Mouse (Mus musculus): ENCODE data around the gene Sct.
"Not testable (repeated sequence)": the region's sequence is repeated elsewhere in the genome, so short reads cannot be mapped to it uniquely, and the experiment has no call there.

Sct gene

DNA sequence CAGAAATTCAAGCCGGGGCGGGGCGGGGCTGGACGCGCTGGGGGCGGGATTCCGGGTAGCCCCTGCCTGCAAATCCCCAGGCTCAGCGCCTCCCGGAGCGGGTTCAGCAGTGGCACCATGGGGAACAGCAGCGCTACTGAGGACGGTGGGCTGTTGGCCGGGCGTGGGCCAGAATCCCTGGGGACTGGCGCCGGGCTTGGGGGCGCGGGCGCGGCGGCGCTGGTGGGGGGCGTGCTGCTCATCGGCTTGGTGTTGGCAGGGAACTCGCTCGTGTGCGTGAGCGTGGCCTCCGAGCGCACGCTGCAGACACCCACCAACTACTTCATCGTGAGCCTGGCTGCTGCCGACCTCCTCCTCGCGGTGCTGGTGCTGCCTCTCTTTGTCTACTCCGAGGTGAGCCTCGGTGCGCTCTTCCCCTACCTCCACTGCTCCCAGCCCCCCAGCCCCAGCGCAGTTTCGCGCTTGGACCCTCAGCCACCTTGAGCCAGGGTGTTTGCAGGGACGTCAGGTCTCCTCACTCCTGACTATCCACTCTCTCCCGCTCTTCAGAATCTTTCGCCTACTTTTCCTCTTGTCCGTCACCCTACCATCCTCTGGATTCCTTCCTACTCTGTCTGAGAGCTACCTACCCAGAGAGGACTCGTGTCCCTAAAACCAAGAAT, 13.1 kb upstream of the Sct start, which contains the start of gene Drd4:
Gene Drd4 (plus strand): TSS at position 86 of the 662 bp plus-strand sequence.
- DNase-seq (ENCODE audit: low spot score in 2 of 2) = no peak

DNA sequence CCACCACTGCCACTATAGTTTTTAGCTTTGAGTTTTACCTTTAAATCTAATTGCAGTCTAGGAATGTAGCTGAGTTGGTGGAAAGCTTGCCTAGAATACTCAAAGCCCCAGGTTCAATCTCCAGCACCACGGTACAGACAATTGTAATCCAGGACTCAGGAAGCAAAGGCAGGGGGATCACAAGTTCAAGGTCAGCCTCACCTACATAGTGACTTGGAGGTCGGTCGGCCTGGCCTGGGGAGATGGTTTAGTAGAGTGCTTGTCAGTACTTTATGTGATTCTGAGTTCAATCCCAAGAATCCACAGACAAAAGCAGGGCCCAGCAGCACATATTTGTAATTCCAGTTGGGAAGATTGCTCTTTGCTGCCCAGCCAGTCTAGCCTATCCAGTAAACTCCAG, 9.1 kb upstream of the Sct start:
- no peak for DNase-seq (ENCODE audit: low spot score in 2 of 2)

DNA sequence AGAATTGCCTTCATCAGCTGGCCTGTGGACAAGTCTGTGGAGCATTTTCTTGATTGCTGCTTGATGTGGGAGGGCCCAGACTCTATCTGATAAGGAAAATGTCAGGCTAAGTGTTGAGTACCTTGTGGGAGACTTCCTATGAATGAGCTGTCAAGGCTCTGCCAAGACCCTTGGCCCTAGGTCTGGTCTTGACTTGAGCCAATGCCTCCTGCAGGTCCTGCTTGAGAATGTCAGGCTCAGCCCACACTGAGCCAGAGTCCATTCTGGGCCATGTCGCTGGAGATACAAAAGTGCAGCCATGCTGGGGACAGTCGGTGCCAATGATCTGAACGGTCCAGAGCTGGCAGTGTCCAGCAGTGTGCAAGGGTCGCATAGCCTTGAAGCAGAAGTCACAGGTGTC, 3.8 kb upstream of the Sct start:
- DNase-seq (ENCODE audit: low spot score in 2 of 2) = no peak

- DNase-seq (ENCODE audit: low spot score in 2 of 2) = no peak
Observed at GRCm38 (mm10) chr7:141281442-141281841, 2.5 kb upstream of the Sct start.

- no peak for DNase-seq (ENCODE audit: low spot score in 2 of 2)
Observed at GRCm38 (mm10) chr7:141277701-141278678, 943 bp downstream of the Sct start.

DNA sequence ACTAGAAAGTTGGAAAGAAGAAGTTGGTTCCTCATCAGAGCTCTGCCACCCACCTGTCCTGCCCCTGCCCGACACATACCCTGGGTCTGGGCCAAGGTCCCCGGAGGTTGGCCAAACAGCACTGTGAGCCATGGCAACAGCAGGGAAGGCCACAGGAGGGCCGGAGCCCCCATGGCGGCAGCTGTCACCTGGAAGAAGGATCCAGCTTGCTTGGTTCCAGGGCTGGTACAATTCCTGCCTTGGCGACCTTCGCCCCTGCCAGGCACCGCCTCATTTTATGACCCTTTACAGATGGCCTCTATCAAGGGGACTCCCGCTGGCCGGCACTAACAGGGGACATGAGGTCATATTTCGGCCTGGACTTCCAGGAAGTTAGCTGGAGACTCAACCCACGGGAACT, 2.4 kb downstream of the Sct start, which contains the start of gene Cdhr5:
Gene Cdhr5 (minus strand): TSS at position 241 of the 400 bp plus-strand sequence.
- no peak for DNase-seq (ENCODE audit: low spot score in 2 of 2)

DNA sequence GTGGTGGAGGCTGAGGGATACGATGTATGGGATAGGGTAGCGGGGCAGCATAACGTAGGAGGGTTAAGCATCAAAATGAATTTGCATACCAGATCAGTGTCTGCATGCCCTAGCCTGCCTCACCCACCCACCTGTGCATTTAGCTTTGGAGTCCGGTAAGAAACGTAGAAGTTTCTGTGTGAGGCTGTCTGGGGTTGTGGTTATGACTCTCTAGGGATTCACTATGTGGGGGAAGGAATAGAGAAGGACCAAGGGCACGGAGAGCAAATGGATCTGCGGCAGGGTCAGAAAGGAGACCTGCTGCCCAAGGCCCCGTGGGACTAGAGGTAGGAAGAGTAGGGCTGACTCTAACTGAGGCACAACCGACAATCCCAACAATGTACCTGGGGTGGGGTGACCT, 3.6 kb downstream of the Sct start:
- DNase-seq (ENCODE audit: low spot score in 2 of 2) = no peak

DNA sequence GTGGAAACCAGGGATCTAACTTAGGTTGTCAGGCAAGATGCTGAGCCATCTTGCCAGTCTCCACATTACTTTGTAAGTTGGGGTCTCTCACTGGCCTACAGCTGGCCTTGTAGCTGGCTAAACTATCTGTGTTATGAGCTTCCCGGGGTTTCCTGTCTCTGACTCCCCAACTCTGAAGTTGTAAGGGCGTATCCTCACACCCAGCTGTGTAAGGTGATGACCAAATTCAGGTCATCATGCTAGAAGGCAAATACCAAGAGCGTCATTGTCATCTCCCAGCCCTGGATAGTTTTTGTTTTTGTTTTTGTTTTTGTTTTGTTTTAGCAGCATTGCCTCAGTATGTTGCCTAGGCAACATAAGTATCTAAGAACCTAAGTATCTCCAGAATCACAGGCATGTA, 8.3 kb downstream of the Sct start:
- no peak for DNase-seq (ENCODE audit: low spot score in 2 of 2)

DNA sequence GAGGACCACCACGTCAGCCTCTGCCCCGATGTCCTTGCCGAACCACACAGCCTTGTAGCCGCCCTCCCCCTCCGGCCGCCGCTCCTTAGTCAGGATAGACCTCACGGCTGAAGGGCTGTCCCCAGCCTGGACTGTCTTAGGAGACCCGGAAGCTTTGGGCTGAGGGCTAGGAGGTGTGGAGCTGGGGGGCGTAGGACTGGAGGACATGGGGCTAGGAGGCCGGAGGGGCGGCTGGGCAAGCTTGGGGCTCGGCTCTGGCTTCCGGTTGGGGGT, 9.7 kb downstream of the Sct start:
- no peak for DNase-seq (ENCODE audit: low spot score in 2 of 2)

GRCm38 (mm10) chr7:141268466-141269272, 10.3 kb downstream of the Sct start:
- DNase-seq (ENCODE audit: low spot score in 2 of 2) = no peak

- DNase-seq (ENCODE audit: low spot score in 2 of 2) = no peak
Observed at GRCm38 (mm10) chr7:141265739-141266561, 13.0 kb downstream of the Sct start, which contains the start of gene Irf7. TSS of gene Irf7 (minus strand) at chr7:141266481.

GRCm38 (mm10) chr7:141265411-141265738, 13.6 kb downstream of the Sct start:
- DNase-seq (ENCODE audit: low spot score in 2 of 2) = no peak

DNA sequence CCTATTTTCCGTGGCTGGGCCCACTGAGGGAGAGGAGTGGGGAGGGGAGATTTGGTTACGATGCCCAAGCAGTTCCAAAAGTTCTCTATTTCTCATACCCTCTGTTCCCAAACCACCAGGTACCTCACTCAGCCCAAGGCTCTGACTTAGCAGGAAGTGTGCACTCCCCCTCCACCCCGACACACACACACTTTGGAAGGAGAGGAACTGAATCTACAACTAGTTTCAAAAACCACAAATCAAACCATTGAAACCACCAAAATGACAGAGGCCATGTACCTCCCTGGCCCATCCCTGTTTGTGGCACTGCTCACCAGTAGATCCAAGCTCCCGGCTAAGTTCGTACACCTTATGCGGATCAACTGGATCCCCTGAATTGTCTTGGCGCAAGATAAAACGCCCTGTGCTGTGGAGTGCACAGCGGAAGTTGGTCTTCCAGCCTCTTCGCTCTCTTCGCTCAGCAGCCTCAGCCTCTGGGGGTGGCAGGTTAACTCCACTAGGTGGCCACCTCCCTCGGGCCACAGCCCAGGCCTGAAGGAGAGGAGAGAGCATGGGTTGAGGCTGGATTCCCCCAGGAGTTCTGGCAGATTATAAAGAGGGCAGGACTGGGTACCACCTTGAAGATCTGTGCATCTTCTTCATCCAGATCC, 14.0 kb downstream of the Sct start:
- DNase-seq (ENCODE audit: low spot score in 2 of 2) = no peak

- no peak for DNase-seq (ENCODE audit: low spot score in 2 of 2)
Observed at GRCm38 (mm10) chr7:141264041-141264700, 14.8 kb downstream of the Sct start.

GRCm38 (mm10) chr7:141263640-141264039, 15.3 kb downstream of the Sct start:
- no peak for DNase-seq (ENCODE audit: low spot score in 2 of 2)

DNA sequence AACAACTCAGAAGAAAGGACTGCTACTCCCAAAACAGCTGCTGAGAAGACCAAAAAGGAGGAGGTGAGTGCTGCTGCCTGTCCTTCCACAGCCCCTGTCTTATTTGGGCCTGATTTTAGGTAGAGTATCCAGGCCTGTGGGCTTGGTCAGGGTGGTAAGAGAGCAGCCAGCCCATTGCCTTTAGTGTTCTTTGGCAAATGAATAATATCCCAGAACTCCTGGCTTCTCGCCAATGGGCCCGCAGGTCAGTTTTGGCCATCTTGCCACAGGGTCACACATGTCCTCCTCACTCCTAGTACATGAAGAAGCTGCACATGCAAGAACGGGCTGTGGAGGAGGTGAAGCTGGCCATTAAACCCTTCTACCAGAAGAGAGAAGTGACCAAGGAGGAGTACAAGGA, 17.5 kb downstream of the Sct start:
- no peak for DNase-seq (ENCODE audit: low spot score in 2 of 2)

GRCm38 (mm10) chr7:141256159-141256558, 22.8 kb downstream of the Sct start:
- no peak for DNase-seq (ENCODE audit: low spot score in 2 of 2)

GRCm38 (mm10) chr7:141250486-141250885, 28.4 kb downstream of the Sct start:
- not testable (repeated sequence) for DNase-seq (ENCODE audit: low spot score in 2 of 2)

GRCm38 (mm10) chr7:141231551-141231950, 47.4 kb downstream of the Sct start:
- DNase-seq (ENCODE audit: low spot score in 2 of 2) = no peak

DNA sequence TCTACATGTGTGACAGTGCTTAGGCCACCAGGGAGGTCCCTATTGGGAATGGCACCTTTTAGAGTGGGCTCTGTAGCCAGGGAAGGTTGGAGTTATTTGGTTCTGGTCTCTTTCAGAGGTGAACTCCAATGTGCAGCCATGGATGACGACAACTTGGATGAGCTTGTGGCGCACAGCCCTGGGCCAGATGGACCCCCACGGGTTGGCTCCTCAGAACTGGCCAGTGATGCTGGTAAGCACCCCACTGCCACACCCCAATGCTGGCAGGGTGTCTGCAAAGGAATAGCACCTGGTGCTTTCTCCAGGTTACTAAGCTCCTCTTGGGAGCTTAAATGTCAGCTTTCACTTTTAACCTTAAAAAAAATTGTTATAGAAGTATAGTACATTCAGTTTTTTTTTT, 47.8 kb downstream of the Sct start:
- DNase-seq (ENCODE audit: low spot score in 2 of 2) = no peak

Measured in frontal cortex, postnatal 25 days (tissue).